Mouse (Mus musculus) sigmoid colon, adult 10 weeks (tissue): Measurements from ENCODE around the gene Prdx6. TPM values are rescaled to one million over a fixed set of nuclear protein-coding genes. Genes with fewer than 3 reads are reported as not detected.

Experiments used
- polyA plus RNA-seq: library from polyadenylated mRNA; stranded (reverse); fragments of 350-450 nt; fragmentation: Illumina TruSeq; extraction: RNeasy Lipid Tissue Mini Kit (QIAGEN cat#74804); gene quantifications from one replicate; pipeline ENCODE4 v1.2.3, GENCODE M21; 2014; ENCODE audit warnings: low read depth, low replicate concordance

The Prdx6 gene
- polyA plus RNA-seq: 2,850 TPM

DNA sequence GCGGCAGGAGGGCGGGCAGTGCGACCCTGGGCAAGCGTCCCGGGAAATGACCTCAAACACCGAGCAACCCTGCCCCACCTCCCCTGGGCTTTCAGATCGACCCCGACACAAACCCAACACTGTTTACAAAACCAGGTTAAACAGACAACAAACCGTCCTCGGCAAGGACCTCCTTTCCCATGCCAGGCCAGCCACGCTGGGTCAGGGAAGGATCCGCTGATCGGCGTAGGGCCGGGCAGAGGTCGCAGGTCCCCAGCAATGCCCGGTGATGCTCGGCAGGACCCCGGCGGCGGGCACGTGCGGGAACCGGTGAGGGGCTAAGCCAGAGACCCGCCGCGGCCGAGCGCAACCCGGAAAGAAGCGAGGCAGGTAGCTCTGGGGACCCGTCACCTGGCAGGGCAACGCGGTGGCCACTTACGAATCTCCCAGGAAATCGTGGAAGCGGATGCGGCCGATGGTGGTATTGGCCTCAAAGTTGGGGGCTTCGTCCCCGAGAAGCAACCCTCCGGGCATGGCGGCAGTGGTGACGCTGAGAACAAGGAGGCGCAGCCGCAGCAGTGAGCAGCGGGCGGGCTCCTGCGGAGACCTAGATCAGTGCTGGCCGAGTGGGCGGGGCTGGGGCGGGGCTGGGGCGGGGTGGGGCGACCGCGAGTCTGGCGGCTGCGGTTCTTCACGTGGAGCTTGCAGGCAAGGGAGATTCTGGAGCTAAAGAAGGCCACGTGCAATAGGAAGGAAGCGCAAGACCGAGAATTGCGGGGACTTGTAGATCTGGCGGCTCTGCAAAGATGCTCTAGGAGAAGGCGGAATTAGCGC lies at the start of gene Prdx6:
Gene Prdx6, minus strand, starts transcription at position 616 of the 813 bp plus-strand sequence.

Other genes starting within 250 kb of the Prdx6 start
- gene Zbtb37, start 216.4 kb downstream of the Prdx6 start, polyA plus RNA-seq: 9.0 TPM
- 13.1 TPM for gene Dars2, start 180.6 kb downstream of the Prdx6 start, polyA plus RNA-seq
- 25.2 TPM for gene Cenpl, start 180.5 kb downstream of the Prdx6 start, polyA plus RNA-seq
- gene Klhl20, start 119.7 kb downstream of the Prdx6 start, polyA plus RNA-seq: 32.4 TPM
- gene Ankrd45, start 108.5 kb downstream of the Prdx6 start, polyA plus RNA-seq: 0.79 TPM
- gene Tex50, start 91.9 kb downstream of the Prdx6 start, polyA plus RNA-seq: not detected
- 0.38 TPM for gene Tnfsf4, start 144.2 kb upstream of the Prdx6 start, polyA plus RNA-seq
- 0.35 TPM for gene Tnfsf18, start 243.4 kb upstream of the Prdx6 start, polyA plus RNA-seq